Mouse (Mus musculus) embryo, embryonic 11 days (tissue): Measurements from ENCODE around the gene Gm4724.
"Not testable (repeated sequence)": the region's sequence is repeated elsewhere in the genome, so short reads cannot be mapped to it uniquely, and the experiment has no call there.

Experiments used
- DNase-seq: peaks from one replicate; pipeline ENCODE4 v3.0.0-alpha.2; 2015

The Gm4724 gene

DNA sequence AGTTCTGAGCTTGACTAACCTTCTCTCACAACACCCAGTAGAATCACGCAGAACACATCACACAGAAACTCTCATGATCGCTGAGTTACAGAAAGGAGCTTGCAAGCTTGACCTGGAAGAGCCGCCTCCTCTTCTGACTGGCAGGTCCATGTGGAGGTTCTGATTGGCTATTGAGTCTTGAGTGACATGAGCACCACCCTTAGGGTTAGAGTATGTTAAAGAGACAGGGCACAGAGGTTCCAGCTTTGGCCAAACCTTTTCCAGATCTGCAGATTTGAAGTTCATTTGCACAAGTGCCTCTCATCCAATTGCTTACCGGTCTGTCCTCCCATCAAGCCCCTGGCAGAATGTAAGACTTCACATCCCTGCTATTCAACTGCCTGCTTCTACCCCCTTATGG is at the start of gene Gm4724:
TSS of gene Gm4724 (minus strand) at position 101 of the 400 bp plus-strand sequence.
- DNase-seq: not testable (repeated sequence)

DNA sequence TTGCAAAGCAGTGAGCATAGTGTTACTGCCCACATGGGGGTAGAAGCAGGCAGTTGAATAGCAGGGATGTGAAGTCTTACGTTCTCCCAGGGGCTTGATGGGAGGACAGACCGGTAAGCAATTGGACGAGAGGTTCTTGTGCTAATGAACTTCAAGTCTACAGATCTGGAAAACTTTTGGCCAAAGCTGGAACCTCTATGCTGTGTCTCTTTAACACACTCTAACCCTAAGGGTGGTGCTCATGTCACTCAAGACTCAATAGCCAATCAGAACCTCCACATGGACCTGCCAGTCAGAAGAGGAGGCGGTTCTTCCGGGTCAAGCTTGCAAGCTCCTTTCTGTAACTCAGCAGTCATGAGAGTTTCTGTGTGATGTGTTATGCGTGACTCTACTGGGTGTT is 34.1 kb upstream of the Gm4724 start, which contains the start of gene Zfp965:
TSS of gene Zfp965 (plus strand) at position 301 of the 400 bp plus-strand sequence.
- not testable (repeated sequence) for DNase-seq
